Mouse (Mus musculus) monocyte, adult 5-6 weeks (primary cell): ENCODE results near the gene Ccni. TPM values are rescaled to one million over a fixed set of nuclear protein-coding genes. Genes with fewer than 3 reads are reported as not detected.

Source experiments
- ATAC-seq: fragments of 153-309, 156-312 bp; replicated peaks from 2 replicates; pipeline ENCODE4 v1.8.0; 2017; ENCODE audit warnings: mild to moderate bottlenecking; ENCODE audit not compliant: low TSS enrichment, insufficient number of reproducible peaks, severe bottlenecking, poor library complexity, low FRiP score
- total RNA-seq: library from RNA; stranded (forward); fragments of 200-1000, 200-491, 200-594 nt; gene quantifications from 3 replicates; pipeline ENCODE4 v1.2.3, GENCODE M21; 2017

Gene Ccni
- total RNA-seq, 1 experiment from 2014 or later, result 115 TPM

GRCm38 (mm10) chr5:93207006-93207348 is 682 bp upstream of the Ccni start:
- 0 out of 2 replicates have a peak, but pooled peaks have one; percentile 1 for ATAC-seq

DNA sequence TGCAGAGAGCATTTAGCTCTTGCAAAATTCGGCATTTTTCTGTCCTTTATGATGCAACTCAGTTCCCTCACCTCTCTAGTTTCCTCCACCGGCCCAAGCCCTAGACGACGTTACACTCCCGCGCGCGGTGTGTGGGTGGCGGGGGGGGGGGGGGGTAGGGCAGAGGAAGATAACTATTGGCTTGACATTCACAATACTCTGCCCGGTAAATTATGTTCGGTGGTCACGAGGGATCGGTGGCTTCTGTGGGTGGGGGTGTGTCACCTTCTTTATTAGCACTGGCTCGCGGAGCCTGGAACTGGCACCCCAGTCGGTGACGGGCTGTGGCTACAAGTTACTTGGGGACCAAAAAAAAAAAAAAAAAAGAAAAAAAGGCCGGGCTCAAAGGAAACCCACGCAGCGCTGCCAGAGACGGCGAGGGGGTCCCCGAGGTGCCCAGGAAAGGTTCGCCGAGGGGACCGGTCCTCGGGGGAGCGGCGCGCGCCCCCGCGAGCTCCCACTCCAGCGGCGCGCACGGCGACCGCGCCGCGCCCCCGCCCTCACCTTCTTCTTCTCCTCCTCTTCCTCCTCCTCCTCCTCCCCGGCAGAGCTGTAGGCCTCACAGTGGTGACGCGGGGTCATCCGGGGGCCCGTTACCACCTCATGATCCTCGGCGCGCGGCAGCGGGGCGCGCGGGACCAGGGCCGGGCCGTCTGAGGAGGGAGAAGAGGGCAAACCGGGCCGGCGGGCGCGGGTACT is 755 bp downstream of the Ccni start:
- peak; percentile 59 for ATAC-seq

- no peak for ATAC-seq
Observed at GRCm38 (mm10) chr5:93201181-93201580, 5.1 kb downstream of the Ccni start.

DNA sequence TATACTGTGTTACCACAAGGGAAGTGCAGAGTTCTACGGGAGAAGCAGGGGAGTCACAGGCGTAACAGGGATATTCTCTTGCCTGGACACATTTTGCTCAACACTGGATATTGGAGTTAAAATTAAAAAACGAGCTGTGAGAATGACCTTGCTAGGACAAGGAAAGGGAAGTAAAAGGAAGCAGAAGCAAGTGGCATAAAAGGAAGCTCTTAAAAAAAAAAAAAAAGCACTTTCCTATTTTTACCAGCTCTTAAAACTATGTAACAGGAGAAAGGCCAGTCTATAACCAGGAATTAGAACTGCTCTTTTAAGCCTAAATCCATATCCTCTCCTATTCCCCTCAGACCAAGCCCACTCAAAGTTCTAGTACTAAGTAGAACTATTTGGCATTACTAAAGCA is 8.1 kb downstream of the Ccni start:
- ATAC-seq, result no peak

GRCm38 (mm10) chr5:93190428-93190827 is 15.9 kb downstream of the Ccni start:
- ATAC-seq, result no peak

DNA sequence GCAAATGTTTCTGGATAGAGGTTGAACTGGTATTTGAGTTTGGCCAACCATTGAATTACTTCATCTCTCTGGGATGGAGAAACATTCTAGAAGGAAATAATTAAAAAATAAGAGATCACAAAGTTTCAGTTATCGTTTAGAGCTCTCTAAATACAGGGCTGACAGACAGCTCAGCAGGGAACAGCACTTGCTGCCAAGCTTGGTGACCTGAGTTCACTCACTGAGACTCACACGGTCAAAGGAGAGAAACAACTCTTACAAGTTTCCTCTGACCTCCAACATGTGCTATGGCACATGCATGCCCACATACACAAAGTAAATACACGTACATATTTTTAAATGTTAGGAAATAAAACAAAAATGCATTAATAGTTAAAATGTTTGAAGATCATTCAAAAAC is 16.7 kb downstream of the Ccni start:
- no peak for ATAC-seq

GRCm38 (mm10) chr5:93184548-93184947 is 21.7 kb downstream of the Ccni start:
- ATAC-seq, result no peak

DNA sequence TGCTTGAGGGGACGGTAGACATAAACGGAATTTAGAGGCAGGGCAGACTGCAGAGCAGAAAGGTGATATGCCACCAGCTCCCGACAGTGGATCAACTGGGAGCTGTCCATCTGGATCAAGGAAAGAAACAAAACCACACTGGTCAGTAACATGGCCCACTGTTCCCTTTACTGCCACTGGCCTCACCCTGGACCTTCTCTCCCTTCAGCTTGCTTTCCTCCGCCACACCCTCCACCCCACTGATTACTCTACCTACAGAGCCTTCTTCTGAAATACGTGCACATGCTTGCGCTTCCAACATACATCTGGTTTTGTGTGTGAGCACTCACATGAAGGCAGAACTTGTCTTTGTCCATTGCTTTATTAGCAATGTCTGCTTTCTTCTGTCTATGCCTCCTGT is 23.0 kb downstream of the Ccni start:
- no peak for ATAC-seq

DNA sequence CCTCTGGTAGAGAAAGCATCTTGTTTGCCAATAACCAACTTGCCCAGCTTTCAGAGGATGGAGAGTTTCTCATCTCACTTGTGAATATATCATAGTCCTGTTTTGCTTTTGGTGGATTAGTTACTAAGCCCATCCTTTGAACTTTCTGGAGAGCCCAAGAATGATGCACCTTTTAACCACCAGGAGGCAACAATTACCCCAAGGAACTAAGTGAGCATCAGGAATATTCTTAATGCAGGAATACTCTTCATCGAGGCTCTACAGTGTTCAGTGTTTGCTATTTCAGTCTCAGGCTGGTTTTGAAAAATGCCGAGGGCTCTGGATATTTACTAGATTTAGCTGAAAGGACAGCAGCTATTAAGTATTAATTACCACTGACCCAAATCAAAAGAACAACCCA is 26.0 kb downstream of the Ccni start:
- no peak for ATAC-seq

DNA sequence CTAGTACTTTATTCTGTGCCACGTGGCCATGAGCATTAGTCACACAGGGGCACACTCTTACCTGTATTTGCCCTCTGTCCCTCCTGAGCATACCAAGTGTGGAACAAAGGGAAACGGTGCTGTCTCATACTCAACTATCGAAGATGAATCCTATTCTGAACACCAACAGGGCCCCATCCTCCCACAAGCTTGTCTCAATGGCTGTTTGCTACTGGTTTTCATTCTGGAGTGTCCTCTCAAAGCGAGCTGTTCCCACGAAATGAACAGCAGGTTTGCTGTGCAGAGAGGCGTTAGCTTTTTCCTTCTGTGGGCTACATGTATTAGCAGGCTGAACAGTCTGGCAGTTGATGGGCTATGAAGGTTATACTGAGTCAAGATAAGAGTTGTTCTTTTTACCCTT is 27.7 kb downstream of the Ccni start:
- ATAC-seq, result no peak

GRCm38 (mm10) chr5:93174675-93175074 is 31.6 kb downstream of the Ccni start:
- ATAC-seq, result no peak

DNA sequence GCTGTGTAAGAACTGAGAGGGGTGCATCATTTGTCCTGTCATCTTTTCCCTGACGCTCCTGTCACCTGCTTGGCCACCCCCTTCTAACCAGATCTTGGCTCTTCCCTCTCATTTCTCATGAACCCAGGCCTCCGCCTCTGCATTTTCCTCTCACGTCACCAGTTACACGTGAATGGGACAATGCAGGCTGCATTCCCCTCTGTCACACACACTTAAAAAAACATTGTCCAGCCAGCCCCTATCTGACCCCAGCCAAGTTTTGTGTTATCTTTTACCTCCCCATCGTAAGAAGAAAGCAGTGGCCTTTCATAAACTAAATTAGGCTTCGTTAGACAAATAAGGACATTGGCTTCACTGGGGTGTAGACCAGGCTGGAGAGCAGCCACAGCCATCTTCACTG is 33.8 kb downstream of the Ccni start:
- ATAC-seq, result no peak

DNA sequence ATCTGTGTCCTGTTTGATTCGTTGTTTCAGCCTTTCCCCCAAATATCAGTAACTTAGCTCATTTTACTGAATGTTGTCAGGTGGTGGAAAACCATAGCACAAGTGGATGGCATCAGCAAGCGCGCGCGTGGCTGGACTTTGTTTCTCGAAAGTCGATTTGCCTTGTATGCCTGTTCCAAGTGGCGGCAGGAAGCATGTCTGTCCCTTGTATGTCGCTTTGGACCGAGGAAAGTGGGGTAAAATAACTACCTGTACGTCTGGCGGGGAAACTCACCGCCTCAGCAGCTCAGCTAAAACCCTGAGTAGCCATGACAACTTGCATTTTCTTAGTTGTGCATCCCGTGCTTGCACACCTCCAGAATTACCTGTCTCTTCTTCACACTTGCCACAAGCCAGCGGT is 34.9 kb downstream of the Ccni start:
- no peak for ATAC-seq

DNA sequence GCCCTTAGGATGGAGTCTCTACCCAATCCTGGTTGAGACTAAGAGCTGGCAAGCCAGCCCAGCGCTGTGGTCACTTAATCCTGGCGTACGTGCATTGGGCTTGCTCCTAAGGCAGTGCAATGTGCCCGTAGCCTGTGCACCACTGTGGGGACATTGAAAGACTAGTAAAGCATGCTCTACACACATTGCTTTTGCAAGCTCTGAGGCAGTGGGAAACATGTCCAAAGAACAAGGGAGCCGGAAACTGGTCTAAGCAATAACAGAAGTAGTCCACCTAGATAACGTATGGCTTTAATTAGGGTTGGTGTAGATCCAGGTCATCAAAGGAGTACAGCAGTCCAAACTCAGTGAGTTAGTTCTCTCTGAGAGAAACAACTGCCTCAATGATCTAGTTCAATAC is 37.6 kb downstream of the Ccni start:
- ATAC-seq, result no peak

DNA sequence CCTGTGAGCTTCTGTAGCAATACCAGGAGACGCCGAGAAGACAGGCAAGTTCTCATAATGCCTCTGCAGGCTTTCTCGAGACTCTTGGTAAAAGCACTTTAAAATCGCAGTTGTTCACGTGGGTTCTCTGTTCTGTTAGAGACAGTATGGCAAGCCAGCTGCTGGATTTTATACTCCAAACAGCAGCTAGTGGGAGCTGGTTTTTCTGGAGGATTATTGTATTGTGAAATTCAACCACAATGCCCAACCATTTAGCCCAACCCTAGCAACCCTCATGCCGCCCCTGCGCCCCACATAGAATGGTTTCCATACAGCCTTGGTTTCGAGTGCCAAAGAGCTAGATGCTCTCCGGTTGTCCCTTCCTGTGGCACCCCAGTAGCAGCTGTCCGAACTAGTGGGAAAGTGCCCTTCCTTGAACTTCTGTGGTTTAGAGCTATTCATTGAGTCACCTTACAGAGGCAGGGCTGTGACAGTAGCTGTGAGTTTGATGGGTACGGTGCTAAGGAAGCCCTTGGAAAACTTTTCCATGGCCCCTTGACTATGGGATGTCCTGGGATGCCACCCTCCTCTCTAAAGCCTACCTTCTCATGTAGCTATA is 38.3 kb downstream of the Ccni start:
- ATAC-seq, result no peak

GRCm38 (mm10) chr5:93163541-93163940 is 42.8 kb downstream of the Ccni start:
- ATAC-seq, result no peak

DNA sequence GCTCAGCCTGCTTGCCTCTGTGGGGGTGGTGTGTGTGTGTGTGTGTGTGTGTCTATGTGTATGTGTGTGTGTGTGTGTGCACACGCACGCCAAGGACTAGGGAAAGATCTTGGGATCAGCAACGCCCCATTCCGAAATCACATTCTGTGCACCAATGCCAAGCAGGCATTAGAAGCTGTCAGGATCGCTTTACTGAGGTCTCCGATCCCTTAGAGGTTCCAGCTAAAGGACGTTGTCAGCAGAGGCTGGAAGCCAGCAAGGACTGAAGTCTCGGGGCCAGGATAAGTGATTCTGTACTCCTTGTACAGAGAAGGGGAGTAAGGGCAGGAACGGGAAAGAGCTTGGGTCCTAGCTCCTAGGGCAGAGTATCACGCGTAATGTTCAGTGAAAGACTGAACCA is 51.9 kb downstream of the Ccni start:
- ATAC-seq, result no peak

DNA sequence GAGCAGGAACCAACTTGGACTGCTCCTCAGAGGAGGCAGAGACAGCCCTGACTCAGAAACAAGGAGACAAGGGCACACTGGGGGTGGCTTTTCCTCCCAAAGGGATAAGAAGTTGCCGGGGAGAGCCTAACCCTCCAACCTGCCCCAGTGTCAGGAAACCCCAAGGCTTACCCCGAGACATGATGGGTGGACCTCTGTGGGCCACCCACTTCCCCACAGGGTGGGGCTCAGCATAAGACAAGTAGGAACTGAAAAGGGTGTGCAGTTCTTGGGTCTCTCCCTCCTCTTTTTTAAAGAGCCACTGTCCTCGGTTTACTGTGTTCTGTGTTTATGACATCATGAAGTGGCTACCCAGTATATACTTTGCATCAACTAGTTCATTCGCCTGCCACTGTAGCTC is 53.8 kb downstream of the Ccni start:
- ATAC-seq, result peak; percentile 88

DNA sequence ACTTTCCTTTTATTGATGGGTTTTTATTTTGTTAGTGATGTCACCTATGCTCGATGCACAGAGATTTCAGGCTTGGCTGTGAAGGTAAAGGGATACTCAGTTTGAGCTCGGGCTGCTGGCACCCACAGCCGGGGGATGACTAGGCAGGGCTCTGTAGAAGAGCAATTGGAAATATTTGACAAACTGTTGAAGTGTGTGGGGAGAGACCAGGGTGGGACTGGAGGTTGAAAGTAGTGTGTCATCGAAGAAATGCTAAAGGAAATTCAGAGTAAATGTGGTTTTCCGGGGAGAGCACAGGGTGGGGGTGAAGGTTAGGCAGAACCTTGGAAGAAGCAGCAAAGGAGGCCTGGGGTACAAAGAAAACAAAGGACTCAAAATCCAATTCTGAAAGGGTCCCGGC is 54.3 kb downstream of the Ccni start:
- ATAC-seq, result 0 out of 2 replicates have a peak, but pooled peaks have one; percentile 6

GRCm38 (mm10) chr5:93149969-93150777 is 56.1 kb downstream of the Ccni start:
- ATAC-seq, result no peak
